Mouse (Mus musculus): ENCODE data around the gene Gm20747. TPM values are rescaled to one million over a fixed set of nuclear protein-coding genes. Genes with fewer than 3 reads are reported as not detected.

Gene Gm20747
- not detected in 2 replicates for polyA plus RNA-seq (2015; fragmentation: Nextera tagmentation; extraction: Ambion mirVana)

DNA sequence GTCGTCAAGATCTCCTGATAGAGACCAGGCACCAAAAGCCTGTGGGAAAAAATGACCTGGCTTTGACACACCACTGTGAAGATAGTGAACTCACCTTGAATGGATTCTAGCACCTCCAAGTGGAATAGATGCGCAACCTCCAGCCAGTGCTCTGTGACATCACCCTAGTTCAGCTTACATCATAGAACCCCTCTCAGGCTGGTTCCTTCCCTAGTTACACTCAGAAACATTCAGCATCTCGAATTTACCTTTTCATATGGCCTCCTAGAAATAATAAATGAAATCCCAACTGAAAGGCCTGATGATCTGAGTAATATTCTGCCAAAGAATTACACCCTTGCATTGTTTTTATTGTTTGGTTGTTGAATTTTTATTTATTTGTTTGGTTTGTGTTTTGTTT lies at the start of gene Gm20747:
TSS of gene Gm20747 (minus strand) at position 101 of the 400 bp plus-strand sequence.

Data from spleen, postnatal 0 days (tissue).